Mouse (Mus musculus): ENCODE results near the gene Reln. TPM values are rescaled to one million over a fixed set of nuclear protein-coding genes. Genes with fewer than 3 reads are reported as not detected.

Reln gene
- total RNA-seq, 2 experiments from 2014 or later, result 272 to 308 TPM

- ATAC-seq (replicated peaks; ENCODE audit: low FRiP score, poor library complexity, severe bottlenecking), result no peak
Measured at GRCm38 (mm10) chr5:22312995-22313394, 31.5 kb downstream of the Reln start.

- no peak for ATAC-seq (replicated peaks; ENCODE audit: low FRiP score, poor library complexity, severe bottlenecking)
Measured at GRCm38 (mm10) chr5:22311046-22311445, 33.5 kb downstream of the Reln start.

GRCm38 (mm10) chr5:22309001-22309400 lies 35.5 kb downstream of the Reln start:
- no peak for ATAC-seq (replicated peaks; ENCODE audit: low FRiP score, poor library complexity, severe bottlenecking)

GRCm38 (mm10) chr5:22307853-22308252 lies 36.6 kb downstream of the Reln start:
- no peak for ATAC-seq (replicated peaks; ENCODE audit: low FRiP score, poor library complexity, severe bottlenecking)

- ATAC-seq (replicated peaks; ENCODE audit: low FRiP score, poor library complexity, severe bottlenecking), result no peak
Measured at GRCm38 (mm10) chr5:22307072-22307471, 37.4 kb downstream of the Reln start.

GRCm38 (mm10) chr5:22303709-22304108 lies 40.8 kb downstream of the Reln start:
- no peak for ATAC-seq (replicated peaks; ENCODE audit: low FRiP score, poor library complexity, severe bottlenecking)

- no peak for ATAC-seq (replicated peaks; ENCODE audit: low FRiP score, poor library complexity, severe bottlenecking)
Measured at GRCm38 (mm10) chr5:22302309-22302708, 42.2 kb downstream of the Reln start.

- ATAC-seq (replicated peaks; ENCODE audit: low FRiP score, poor library complexity, severe bottlenecking), result no peak
Measured at GRCm38 (mm10) chr5:22300788-22301187, 43.7 kb downstream of the Reln start.

GRCm38 (mm10) chr5:22300046-22300445 lies 44.5 kb downstream of the Reln start:
- no peak for ATAC-seq (replicated peaks; ENCODE audit: low FRiP score, poor library complexity, severe bottlenecking)

- ATAC-seq (replicated peaks; ENCODE audit: low FRiP score, poor library complexity, severe bottlenecking), result no peak
Measured at GRCm38 (mm10) chr5:22295161-22295560, 49.3 kb downstream of the Reln start.

GRCm38 (mm10) chr5:22291409-22291808 lies 53.1 kb downstream of the Reln start:
- no peak for ATAC-seq (replicated peaks; ENCODE audit: low FRiP score, poor library complexity, severe bottlenecking)

GRCm38 (mm10) chr5:22285396-22285795 lies 59.1 kb downstream of the Reln start:
- ATAC-seq (replicated peaks; ENCODE audit: low FRiP score, poor library complexity, severe bottlenecking), result no peak

- no peak for ATAC-seq (replicated peaks; ENCODE audit: low FRiP score, poor library complexity, severe bottlenecking)
Measured at GRCm38 (mm10) chr5:22282141-22282665, 62.3 kb downstream of the Reln start.

GRCm38 (mm10) chr5:22280534-22281164 lies 63.9 kb downstream of the Reln start:
- ATAC-seq (replicated peaks; ENCODE audit: low FRiP score, poor library complexity, severe bottlenecking), result no peak

- ATAC-seq (replicated peaks; ENCODE audit: low FRiP score, poor library complexity, severe bottlenecking), result no peak
Measured at GRCm38 (mm10) chr5:22279201-22279600, 65.3 kb downstream of the Reln start.

GRCm38 (mm10) chr5:22274134-22274533 lies 70.4 kb downstream of the Reln start:
- ATAC-seq (replicated peaks; ENCODE audit: low FRiP score, poor library complexity, severe bottlenecking), result no peak

GRCm38 (mm10) chr5:22266489-22267301 lies 77.8 kb downstream of the Reln start:
- no peak for ATAC-seq (replicated peaks; ENCODE audit: low FRiP score, poor library complexity, severe bottlenecking)

GRCm38 (mm10) chr5:22262351-22262765 lies 82.1 kb downstream of the Reln start:
- no peak for ATAC-seq (replicated peaks; ENCODE audit: low FRiP score, poor library complexity, severe bottlenecking)

GRCm38 (mm10) chr5:22255346-22255745 lies 89.2 kb downstream of the Reln start:
- no peak for ATAC-seq (replicated peaks; ENCODE audit: low FRiP score, poor library complexity, severe bottlenecking)

GRCm38 (mm10) chr5:22253910-22254309 lies 90.6 kb downstream of the Reln start:
- ATAC-seq (replicated peaks; ENCODE audit: low FRiP score, poor library complexity, severe bottlenecking), result no peak

GRCm38 (mm10) chr5:22253318-22253717 lies 91.2 kb downstream of the Reln start:
- ATAC-seq (replicated peaks; ENCODE audit: low FRiP score, poor library complexity, severe bottlenecking), result no peak

All from erythroblast, adult 5-6 weeks (primary cell).